Mouse (Mus musculus): Measurements from ENCODE around the gene Gm20683.

The Gm20683 gene

DNA sequence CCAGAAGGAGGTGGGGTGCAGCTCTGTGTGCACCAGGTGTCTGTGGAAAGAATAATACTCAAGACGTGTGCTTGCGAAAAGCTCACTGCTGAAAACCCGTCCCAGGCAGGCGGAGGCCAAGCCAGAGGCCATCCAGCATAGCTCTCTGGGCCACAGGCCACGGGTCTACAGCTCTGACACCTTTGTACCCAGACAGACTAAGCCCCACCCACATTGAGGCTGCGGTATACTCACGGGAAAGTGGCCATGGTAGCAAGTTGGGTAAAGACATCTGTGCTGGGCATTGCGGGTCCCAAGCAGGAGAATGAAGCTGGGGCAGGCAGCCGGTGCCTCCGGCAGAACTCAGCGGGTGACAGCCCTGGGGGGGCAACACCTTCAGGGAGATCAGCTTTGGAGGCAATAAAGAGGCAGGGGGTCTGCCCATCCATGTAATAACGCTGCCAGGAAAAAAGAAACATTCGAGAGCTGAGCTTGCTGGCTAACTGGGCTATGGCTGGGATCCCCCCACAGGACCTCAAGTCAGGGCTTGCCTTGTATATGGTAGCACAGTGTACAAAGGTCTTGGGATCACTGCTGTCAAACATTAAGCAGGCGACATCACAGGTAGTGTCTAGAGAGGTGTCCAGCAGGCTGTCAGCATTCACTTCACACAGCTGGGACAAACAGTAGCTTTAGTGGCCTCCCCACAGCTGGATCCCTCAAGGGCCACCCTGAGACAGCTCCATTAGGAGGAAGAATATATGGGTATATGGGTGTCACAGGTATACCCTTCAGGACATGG lies 1.9 kb downstream of the Gm20683 start:
- no peak for DNase-seq

- DNase-seq: no peak
Measured at GRCm38 (mm10) chr17:25838904-25839303, 2.7 kb downstream of the Gm20683 start.

DNA sequence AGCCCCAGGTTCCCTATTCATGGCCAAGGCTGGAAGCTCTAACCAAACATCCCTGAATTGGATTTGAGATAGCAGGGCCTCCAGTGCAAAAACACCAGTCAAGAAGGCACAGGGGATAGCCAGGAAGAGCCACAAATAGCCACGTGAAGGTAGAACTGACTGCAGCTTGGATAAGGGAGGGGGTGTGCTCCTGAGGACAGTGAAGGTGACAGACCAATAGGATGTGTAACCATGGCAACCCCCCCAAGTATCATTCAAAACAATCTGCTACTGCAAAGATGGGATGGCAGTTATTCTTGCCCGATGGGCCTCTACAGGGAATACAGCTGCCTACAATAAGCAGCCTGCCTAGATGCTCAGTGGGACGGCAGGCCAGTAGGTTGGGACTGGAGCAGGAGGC lies 4.0 kb downstream of the Gm20683 start:
- no peak for DNase-seq

DNA sequence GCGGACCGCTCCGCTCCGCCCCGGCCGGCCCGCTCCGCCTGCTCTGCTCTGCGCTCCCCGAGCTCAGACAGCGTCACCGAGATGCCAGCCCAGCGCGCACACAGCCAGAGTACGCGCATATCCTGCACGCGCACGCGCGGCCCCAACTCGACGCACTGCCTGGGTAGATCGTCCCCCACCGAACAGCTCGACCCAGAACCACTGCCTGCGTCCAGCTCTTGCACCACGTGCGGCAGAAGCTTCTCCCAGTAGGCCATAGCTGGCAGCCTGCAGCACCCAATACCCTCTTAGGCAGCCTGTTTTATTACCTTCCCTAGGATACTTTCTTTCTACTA lies 4.5 kb downstream of the Gm20683 start, which contains the start of gene Rhbdl1:
Gene Rhbdl1, minus strand, starts transcription at position 220 of the 335 bp plus-strand sequence.
- peak in 1 of 2 experiments; percentile 34 for DNase-seq

- no peak for DNase-seq
Measured at GRCm38 (mm10) chr17:25836397-25837075, 5.0 kb downstream of the Gm20683 start.

GRCm38 (mm10) chr17:25835816-25836215 lies 5.7 kb downstream of the Gm20683 start:
- no peak for DNase-seq

- no peak for DNase-seq
Measured at GRCm38 (mm10) chr17:25835301-25835700, 6.3 kb downstream of the Gm20683 start.

DNA sequence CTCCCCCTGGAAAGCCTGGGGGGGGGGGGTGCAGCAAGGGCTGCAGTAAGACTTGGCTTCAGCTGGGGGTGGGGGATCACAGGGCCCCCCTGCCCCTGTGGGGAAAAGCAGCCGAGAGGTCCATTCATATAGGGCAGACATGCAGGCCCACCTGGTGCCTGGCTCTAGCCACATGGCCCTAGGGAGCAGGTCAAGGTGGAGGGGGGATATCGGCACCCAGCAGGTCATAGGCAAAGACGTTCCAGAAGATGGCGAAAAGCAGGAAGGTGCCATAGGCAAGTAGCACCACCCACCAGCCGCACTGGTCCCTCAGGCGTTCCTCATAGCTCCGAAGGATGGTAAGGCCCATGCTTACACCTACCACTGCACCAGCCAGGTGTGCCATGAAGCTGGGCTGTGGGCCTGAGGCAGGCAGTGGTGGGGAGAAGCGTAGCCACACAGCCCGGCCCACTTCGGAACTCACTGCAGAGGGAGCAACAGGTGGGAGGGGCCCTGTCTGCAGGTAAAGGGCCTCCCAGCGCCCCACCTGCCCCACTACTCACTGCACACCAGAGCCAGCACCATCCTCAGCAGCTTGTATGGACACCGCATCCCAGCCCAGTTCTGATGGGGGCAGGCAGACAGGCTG lies 6.9 kb downstream of the Gm20683 start:
- DNase-seq: no peak

GRCm38 (mm10) chr17:25833961-25834594 lies 7.5 kb downstream of the Gm20683 start:
- DNase-seq: no peak

GRCm38 (mm10) chr17:25833291-25833663 lies 8.3 kb downstream of the Gm20683 start, which contains the start of gene Stub1:
TSS of gene Stub1 (minus strand) at chr17:25833404.
- peak; percentile 64 to 71 for DNase-seq

GRCm38 (mm10) chr17:25832436-25833290 lies 8.9 kb downstream of the Gm20683 start:
- DNase-seq: peak; percentile 98 to 99

GRCm38 (mm10) chr17:25831451-25832281 lies 9.9 kb downstream of the Gm20683 start:
- DNase-seq: no peak

DNA sequence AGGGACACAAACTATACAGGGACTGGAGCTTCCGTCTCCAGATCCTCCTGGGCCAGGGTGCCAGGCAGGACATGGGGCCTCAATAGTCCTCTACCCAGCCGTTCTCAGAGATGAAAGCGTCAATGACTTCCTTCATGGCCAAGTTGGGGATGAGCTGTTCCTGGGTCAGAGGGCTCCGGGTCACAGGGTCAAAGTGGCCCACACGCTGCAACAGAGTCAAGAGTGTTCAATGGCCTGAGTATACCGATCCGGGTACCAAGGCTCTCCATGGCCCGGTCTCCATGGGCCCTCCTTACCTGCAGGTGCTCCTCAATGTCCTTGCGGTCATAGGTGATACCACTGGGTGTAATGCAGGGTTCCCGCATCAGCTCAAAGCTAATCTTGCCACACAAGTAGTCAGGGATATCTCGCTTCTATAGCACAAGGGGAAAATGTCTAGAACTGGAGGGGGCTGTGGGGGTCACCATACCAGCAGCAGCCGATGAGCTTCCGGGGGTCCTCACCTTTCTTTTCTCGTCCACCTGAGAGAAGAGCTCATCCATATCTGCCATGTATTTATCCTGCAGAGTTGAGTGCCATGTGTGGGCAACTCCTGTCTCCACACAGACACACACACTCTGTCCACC lies 10.6 kb downstream of the Gm20683 start:
- DNase-seq: no peak

DNA sequence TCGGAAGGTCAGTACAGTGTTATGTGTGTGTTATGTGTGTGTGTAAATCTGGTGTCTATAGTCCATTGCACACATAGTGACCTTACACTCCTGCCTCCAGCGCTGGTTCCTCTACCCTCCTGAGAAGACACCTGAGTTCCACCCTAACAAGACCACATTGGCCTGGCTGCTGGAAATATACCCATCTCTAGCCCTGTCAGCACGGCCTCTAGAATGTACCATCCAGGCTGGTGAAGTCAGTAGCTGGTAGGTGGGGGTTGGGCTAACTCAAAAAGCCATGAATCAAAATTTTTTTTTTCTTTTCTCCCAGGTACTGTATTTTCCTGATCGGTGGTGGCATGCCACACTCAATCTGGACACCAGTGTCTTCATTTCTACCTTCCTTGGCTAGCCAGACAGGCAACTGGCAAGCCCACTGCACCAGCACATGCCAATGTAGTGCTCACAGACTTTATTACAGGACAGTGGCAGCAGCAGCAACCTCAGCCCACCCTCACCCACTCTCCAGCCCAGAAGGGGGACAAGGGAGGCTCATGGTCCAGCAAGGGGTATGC lies 11.3 kb downstream of the Gm20683 start:
- no peak for DNase-seq

GRCm38 (mm10) chr17:25829558-25830017 lies 12.0 kb downstream of the Gm20683 start:
- no peak for DNase-seq

DNA sequence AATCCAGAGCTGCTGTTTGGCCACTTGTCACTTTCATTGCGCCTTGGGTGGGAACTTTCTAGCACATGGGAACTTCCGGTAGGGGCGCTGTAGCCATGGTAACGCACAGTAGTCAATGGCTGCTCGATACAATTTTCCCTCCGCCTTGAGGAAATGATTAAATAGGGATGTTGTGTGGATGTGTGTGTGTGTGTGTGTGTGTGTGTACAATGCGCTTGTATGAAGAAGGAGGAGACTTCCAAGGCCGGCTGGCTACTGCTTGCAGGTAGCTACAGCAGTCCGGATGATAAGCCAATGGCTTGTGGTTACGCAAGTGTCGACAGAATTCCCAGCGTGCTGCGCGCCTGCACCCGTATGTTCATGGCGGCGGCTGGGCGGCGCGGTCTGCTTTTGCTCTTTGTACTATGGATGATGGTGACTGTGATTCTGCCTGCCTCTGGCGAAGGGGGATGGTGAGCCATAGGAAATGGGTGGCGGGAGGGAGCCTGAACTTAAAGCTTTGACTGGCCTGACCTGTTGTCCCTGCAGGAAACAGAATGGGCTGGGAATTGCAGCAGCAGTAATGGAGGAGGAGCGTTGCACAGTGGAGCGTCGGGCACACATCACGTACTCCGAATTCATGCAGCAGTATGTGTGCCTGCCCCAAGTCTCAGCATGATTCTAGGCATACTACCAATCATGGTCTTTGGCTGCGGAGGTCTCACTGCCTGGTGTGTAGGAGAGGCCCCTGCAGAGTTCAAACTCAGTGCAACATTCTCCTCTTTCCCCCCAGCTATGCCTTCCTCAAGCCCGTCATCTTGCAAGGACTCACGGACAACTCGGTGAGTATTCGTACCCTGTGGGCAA lies 12.6 kb downstream of the Gm20683 start, which contains the start of gene Jmjd8:
Gene Jmjd8, plus strand, starts transcription at position 156 of the 846 bp plus-strand sequence.
- peak; percentile 52 to 69 for DNase-seq

DNA sequence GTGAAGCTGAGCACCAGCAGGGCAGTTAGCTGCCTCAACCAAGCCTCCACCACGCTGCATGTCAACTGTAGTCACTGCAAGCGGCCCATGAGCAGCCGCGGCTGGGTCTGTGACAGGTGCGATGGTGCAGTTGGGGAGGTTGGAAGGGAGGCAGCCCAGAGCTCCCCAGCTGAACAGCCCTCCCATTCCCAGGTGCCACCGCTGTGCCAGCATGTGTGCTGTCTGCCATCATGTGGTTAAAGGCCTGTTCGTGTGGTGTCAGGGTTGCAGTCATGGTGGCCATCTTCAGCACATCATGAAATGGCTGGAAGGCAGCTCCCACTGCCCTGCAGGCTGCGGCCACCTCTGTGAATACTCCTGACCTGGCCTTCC lies 13.4 kb downstream of the Gm20683 start:
- DNase-seq: no peak

GRCm38 (mm10) chr17:25827546-25828222 lies 13.9 kb downstream of the Gm20683 start:
- no peak for DNase-seq

- no peak for DNase-seq
Measured at GRCm38 (mm10) chr17:25827011-25827410, 14.6 kb downstream of the Gm20683 start.

Data from spleen, adult 18-20 months (tissue).